Mouse (Mus musculus) gastrocnemius, postnatal 10 days (tissue): ENCODE measurements around the gene Aurkb. TPM values are rescaled to one million over a fixed set of nuclear protein-coding genes. Genes with fewer than 3 reads are reported as not detected.
A peak's percentile ranks its signal among the peaks of the same experiment; 100 is the strongest.

Source experiments
- DNase-seq: peaks from one replicate; pipeline ENCODE4 v3.0.0; 2021; ENCODE audit warnings: mixed read lengths
- total RNA-seq, 2 experiments: library from RNA; stranded (reverse); gene quantifications; 2 replicates each; pipeline ENCODE4 v1.2.3; 2021

Gene Aurkb
- total RNA-seq, 2 experiments from 2014 or later: 10.2 to 11.6 TPM

DNA sequence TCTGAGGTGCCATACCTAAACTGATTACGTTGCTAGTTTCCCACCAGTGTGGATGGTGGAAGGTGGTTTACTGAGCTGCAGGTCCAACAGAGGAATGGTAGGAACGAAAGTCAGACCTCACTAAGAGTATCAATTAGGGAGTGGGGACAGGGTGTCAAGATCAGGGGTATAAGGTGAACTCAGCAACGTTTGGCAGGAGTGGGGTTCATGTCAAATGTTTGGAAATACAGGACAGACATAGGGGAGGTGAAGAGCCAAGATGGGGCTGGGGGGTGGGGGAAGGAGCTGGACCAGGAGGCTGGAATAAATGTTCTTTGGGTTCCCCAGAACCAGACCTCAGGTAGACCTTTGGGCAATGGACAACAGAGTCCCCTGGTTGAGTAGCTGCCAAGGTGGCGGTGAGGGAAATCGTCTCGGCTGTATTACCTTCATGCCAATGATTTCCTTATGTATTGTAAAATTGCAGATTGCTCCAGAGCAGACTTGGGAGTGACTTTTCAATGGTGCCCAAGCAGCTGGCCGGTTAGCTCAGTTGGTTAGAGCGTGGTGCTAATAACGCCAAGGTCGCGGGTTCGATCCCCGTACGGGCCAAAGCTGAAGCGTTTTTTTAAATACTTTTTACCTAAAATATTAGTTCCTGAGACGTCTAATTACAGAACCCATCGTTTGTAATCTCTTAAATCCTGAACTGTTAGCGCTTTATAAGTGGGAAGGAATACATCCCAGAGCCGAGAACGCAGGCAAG is 8.8 kb upstream of the Aurkb start:
- DNase-seq: peak; percentile 68

DNA sequence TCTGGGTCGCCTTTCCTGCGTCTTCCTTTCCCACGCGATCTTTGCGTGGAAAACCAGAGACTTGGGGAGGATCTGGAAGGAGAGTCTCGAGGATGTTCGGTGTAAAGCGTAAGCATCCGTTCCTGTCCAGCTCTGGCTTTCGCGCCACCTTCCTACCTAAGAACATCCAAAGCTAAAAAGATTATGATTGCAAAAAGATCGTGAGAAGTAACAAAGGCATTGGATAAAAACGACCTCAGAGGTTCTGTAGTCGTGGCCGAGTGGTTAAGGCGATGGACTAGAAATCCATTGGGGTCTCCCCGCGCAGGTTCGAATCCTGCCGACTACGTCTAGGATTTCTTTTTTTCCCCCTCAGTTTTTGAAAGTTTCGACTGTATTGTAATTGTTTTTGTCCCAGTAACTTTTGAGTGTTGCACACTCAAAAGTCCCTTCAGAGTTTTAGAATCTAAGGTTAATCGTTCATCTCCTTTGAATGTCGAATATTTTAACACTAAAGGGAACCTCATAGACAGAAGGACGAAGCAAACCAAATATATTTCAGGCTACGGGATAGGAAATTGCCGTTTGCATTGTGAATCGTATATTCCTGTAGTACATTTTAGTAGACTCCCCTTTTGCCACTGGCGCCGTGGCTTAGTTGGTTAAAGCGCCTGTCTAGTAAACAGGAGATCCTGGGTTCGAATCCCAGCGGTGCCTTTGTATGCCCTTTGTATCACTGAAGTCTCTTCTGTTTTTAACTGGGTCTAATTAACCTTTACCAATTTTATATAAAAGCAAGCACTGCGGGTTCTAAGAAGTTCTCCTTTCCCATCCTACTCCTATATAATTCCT is 8.0 kb upstream of the Aurkb start:
- peak; percentile 61 for DNase-seq

DNA sequence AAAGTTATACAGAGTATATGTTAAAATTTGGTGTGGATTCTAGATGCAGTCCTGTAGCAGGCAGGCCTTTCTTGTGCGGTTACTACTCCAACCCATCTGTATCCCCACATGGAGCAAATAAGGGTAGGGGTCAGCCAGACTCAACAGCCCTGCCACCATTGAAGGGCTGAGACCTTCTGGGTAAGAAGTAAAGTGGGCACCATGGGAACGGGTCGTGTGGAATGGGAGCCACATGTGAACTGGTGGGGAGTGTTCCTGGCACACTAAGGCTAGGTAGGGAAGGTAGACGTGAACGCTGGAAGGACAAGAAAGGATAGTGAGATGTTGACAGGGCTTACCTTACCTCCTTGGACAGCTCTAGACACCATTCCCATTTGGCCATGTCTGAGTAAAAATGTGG is 7.3 kb upstream of the Aurkb start:
- DNase-seq: no peak

DNA sequence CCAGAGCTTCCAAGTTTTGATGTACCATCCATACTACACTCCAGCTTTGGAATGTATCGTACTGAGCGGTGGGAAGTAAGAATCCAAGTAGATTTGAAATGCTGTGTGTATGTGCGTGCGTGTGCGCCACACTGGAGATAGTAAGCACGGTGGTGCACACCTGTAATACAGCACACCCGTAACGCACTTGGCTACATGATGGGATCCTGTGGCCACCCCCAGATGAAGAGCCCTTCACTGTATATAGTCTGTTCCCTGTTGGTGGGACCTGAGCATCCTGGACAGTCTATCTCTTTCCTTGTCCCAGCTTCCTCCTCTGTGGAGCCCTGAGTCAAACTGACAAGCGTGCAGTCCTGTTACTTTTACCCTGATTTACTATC is 938 bp downstream of the Aurkb start:
- DNase-seq: no peak

DNA sequence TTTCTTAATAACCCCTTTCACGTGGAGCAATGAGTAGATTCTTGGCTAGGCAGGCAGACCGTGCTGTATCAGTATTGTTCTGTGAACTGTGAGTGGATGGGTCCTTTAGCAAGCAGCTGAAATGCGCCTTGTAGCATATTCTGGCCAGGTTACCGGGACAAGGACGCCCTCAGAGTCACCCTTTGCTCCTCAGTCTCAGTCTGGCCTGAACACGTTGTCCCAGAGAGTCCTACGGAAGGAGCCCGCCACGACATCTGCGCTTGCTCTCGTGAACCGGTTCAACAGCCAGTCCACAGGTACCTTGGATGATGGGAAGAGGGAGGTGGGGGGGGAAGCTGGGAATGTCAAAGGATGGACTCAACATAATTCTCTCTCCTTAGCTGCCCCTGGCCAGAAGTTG is 2.1 kb downstream of the Aurkb start:
- no peak for DNase-seq

DNA sequence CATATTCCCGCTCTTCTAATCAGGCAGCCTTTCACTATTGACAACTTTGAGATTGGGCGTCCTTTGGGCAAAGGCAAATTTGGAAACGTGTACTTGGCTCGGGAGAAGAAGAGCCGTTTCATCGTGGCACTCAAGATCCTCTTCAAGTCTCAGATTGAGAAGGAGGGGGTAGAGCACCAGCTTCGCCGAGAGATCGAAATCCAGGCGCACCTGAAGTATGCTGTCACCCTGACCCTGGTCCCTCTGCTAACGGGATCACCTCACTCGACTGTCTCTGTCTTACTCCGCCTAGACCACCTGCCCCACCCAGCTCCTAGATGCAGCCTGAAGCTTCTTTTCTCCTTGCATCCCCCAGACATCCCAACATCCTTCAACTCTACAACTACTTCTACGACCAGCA is 2.7 kb downstream of the Aurkb start:
- no peak for DNase-seq

DNA sequence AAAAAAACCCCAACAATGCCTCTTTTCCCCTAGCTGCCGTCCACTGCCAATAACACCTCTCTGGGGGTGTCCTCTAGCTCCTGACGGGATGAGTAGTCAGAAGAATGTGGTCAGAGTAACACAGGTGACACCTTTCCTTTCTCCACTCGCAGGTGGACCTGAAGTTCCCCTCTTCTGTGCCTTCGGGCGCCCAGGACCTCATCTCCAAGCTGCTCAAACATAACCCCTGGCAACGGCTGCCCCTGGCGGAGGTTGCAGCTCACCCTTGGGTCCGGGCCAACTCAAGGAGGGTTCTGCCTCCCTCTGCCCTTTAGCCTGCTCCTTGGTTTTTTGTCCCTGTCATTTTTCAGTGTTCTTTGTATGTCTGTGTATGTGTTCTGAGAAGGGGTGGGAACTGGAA is 5.3 kb downstream of the Aurkb start:
- DNase-seq: no peak

DNA sequence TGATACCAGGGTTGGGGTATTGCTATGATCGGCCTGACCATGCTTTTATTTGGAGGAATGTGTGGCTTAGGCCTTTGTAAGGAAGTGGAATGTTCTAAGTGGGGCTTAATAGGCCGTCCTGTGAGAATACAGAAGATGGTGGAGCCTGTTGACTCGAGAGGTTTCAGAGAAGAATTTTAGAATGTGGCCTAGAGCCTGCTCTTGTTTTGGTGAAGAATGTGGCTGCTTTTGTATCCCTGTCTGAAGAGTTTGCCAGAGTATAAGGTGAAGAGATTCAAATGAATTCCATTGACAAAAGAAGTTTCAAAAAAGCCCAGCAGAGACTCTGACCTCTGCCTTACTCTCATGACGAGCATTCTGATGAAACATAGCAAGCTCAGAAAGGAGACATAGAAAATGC is 6.3 kb downstream of the Aurkb start:
- no peak for DNase-seq

DNA sequence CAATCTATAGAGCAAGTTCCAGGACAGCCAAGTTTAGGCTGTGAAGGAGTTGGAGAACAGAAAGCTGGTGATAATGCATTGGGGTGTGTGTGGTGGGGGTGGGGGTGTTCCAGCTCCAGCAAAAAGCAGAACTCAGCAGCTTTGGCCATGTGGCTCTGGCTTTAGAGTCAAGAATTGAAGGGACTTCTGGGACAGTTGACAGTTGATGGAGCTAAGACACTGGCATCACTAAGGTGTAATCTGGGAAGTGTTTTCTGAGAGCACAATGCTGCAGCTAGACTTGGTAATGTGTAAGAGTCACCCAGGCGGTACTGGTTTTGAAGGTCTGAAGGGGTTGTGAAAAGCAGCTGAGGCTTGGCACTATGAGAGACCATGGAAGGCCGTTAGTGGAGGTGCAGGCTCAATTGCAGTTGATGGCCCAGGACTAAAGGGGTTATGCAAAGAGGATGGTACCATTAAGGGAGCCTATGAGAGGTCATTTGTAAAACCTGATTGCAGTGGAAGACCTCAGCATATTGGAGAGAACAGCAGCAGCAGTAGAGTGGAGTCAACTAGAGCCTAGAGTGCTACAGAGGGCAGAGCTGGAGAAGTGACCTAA is 7.5 kb downstream of the Aurkb start:
- DNase-seq: no peak

DNA sequence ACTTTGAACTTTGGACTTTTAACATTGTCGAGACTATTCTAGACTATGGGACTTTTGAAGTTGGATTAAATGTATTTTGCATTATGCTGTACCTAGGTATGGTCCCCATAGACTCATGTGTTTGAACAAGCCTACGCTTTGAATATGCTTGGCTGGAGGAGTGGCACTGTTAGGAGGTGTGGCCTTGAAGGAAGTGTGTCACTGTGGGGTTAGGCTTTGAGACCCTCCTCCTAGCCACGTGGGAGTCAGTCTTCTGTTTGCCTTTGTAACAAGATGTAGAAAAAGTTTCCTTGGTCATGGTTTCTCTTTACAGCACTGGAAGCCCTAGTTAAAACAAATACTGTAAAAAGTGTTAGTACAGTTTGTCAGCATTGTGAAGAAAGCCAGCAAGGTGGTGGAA is 8.4 kb downstream of the Aurkb start:
- DNase-seq: no peak

DNA sequence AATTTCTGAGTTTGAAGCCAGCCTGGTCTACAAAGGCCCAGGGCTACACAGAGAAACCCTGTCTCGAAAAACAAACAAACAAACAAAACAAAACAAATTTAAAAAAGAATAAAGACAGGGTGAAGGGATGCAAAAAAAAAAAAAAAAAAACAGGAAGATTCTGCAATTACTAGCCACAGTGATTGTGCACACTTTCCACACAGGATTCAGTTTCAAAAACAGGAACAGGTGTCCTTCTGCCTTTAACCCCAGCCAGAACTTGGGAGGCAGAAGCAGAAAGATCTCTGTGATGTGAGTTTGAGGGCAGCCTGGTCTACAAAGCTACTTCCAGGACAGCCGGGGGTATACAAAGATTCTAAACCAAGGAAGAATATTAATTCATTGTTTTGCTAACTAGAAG is 12.8 kb downstream of the Aurkb start:
- DNase-seq: no peak

DNA sequence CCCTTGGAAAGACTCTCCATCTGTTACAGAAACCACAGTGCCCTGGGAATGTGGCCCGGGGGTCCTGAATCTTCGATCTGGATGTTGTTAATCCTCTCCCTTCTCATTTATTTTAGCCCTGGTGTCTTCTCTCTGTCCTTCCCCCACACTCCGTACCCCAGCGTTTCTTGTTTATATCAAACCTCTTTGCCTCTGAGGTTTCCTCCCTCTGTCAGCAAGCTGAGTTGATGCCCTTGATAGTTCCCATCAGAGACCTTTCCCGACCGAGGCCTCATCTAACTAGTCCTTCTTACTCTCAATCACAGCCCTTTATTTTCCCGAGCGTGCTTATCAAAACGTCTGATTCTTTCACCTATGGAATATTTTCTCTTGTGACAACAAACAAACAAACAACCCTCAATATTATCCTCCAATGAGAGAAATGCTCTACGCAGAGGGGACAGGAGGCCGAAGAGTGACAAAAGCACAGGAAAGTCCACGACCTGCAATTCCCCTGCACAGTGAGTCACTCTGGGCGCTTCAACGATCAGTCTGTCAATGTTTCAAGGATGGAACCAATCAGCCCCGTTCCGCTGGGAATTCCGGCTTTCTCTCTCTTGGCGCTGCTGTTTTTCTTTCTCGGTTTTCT is 13.4 kb downstream of the Aurkb start:
- DNase-seq: no peak

DNA sequence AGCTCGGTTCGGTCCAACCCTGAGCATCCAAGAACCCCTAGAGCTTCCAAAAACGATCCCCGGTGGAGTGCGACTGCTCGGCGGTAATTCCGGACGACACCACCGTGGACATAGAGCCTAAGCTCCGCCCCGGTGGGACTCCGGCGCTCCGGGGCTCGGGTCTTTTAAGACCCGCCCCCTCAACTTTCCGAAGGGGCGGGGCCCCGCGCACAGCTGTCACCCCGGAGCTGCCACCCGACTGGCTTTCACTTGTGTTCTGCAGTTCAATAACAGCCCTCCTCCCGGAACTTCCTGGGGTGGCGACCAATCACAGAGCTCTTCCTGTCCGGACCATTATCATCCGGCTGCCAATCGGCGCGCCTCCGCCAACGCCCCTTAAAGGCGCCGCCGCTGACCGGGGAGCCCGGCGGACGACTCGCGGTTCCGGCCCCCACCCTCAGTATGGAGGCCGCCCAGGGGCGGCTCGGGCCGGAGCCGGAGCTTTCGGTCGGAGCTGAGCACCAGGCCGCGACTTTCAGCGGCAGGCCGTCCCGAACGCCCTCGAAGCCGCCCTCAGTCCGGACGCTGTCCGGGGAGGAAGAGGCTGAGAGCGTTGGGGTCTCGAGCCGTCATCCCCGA is 14.0 kb downstream of the Aurkb start, which contains the start of gene Borcs6:
TSS of gene Borcs6 (plus strand) at position 361 of the 618 bp plus-strand sequence.
- peak; percentile 92 for DNase-seq

DNA sequence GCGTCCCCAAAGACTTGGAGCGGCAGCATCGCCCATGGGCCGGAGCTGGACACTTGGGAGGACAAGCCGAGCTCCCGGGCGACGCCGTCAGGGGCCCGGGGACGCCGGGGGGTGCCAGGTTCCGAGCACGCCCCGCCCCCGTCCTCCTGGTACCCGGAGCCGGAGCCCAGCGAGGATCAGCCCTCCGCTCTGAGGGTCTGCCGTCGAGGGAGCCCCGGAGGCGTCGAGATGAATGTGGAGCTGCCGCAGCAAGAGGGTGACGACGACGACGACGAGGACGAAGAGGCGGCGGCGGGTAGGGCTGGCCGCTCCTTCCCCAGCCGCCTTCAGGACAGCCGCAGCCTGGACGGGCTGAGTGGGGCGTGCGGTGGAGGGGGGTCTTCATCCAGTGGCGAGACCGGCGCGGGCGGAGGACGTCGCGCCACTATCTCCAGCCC is 14.5 kb downstream of the Aurkb start:
- peak; percentile 67 for DNase-seq

DNA sequence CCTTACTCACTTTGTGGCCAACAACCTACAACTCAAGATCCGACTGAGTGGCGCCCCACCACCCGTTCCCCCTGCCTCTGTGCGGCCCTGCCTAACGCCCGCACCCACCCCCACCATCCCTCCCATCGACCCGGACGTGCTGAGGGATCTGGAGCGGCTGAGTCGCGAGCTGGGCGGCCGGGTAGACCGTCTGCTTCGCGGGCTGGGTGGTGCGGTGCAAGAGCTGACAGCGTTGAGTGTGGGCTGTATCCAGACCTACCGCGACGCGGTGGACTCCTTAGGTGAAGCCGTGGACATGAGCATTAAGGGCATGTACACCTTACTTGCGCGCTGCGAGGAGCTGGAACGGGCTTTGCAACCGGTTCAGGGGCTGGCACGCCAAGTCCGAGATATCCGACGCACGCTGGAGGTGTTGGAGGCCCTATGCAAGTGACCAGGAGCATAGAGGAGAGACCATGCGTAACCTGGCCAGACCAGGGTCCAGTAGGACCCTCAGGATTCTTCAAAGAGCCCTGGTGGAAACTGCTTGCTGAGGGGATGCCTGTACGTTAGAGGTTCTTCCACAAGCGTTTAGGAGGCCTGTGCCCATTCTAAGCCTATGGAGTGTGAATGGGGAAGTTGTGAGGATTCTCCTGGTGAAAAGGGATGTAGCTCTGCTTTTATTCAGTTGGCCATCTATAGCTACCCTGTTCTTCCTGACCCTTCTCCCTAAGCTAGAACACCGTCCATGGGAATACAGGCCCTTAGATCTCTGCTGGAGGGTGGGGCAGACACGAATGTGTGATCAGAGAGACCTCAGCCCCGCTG is 15.2 kb downstream of the Aurkb start:
- DNase-seq: no peak

DNA sequence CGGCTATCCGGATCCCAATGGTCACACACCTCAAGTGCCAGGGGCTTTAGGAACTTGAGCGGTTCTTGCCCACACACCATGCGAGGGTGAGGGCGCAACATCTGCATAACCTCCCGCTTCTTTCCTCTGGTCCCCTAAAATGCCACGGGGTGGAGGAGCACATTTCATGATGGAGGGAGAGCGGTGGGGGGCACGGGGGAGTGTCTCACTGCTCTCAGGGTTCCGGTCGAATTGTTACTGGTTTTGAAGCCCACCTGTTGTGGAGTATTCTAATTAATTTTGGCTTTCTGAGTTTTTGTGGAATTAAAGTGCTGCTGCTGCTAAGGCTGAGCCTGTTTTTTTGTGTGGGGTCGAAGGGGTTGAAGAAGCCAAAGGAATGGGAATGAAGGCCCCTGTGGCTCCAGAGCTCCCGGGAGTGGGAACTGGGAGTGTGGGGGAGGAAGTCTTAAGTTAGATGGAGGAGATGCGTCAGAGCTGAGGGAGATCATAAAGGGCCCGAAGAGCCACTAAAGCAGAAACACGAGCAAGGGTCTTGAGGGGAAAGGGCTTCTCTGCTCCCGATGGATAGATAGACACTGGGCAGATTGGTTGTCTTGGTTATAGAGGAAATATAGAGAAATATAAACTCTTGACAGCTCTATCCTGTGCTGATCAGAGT is 15.9 kb downstream of the Aurkb start:
- no peak for DNase-seq

DNA sequence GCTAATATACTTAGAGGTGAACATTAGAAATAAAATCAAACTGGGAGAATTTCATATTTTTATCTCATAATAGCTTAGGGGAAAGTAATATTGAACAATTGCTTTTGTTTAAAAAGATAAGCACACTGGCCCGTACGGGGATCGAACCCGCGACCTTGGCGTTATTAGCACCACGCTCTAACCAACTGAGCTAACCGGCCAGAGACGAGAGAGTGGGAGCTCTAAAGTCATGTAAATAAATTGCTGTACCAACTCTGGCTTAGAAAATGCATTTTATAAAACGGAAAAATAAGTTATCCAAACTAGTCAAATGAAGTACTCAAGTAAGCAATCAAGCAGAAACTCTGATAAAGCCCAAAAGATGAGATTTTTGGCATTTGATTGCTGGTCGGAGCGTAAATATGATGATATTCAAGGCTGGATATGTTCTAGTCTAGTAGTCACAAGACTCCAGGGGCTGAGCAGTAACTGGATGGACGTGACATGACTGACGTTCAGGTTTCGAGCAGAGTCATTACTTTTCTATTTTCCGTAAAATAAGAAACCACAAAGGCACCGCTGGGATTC is 16.8 kb downstream of the Aurkb start:
- peak; percentile 69 for DNase-seq

DNA sequence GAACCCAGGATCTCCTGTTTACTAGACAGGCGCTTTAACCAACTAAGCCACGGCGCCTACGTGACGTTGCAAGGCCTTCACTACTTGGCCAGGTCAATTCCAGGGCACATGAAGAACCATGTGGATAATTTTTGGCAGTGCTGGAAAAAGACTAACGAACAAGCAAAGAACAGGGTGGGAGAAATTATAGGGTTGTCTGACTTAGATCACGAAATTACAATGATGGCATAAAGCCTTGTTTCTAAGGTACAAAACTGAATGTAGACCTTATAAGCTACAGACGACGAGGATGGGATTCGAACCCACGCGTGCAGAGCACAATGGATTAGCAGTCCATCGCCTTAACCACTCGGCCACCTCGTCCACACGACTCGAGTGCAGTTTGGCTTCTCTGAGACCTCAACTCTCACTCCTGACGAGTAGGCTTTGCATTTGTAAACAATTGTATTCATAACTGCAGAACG is 17.3 kb downstream of the Aurkb start:
- DNase-seq: peak; percentile 92

DNA sequence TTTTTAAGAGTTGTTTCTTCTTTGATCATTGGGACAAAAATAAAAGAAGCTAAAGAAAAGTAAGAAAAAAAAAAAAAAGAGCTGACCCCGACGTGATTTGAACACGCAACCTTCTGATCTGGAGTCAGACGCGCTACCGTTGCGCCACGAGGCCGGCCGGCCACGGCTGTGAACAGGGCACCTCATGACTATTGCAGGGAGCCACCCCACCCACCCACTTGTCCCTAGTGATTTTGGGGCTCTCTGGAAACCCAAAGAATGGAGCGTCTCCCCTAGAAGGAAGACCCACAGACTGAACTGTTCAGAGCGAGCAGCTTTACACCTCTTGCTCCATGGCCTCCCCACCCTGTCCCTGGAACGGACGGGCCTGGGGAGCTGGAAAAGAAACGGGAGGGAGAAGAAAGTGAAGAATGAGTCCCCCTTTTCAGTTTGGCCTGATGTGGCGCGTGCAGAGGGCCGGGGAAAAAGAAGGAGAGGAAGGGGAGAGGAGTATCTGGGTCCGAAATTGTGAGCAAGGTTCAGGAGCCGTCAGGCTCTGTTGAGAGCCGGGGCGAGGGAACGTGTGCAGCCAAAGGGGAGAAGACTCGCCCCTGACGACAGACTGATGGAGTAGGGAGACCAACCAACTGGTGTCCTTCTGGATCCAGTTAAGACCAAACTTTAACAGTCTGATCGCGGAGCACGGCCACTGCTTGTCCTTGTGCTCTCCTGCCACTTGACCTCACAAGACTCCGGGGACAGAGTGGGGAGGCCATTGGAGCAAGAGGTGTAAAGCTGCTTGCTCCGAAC is 18.2 kb downstream of the Aurkb start:
- DNase-seq: peak; percentile 94
